Mouse (Mus musculus) cerebellum, adult 2 months (tissue): ENCODE measurements at regions not wholly inside any gene's neighbourhood (a gene's known extent, or its start where the extent isn't known, plus 50 kb on each side); places are given as distances from the start of the nearest gene placed in this dataset.

Experiments used
- CTCF ChIP-seq: fragments of 200-500 bp; IDR thresholded peaks from 2 replicates; pipeline ENCODE4 v1.5.1; 2011; ENCODE audit warnings: low read depth, mild to moderate bottlenecking, control low read depth, low read length, moderate library complexity, borderline replicate concordance; ENCODE audit not compliant: insufficient read depth
- POLR2A ChIP-seq: fragments of 200-500 bp; IDR thresholded peaks from 2 replicates; pipeline ENCODE4 v1.6.1; 2011; ENCODE audit warnings: low read length, control low read depth, borderline replicate concordance; ENCODE audit not compliant: insufficient read depth

- no peak for TF ChIP-seq CTCF
- TF ChIP-seq POLR2A: no peak
Measured at GRCm38 (mm10) chr6:81403122-81403521, 520.3 kb upstream of the Gcfc2 start.
